13 mouse cellular contexts compared by ENCODE assay signal in genomic region chr15:79065086-79065770, GRCm38 (mm10). TPM values are rescaled to one million over a fixed set of nuclear protein-coding genes. Genes with fewer than 3 reads are reported as not detected.
A peak's percentile ranks its signal among the peaks of the same experiment; 100 is the strongest.
DNase-seq lines count a peak whose midpoint lies in the region; ATAC-seq and TF ChIP-seq lines count a peak whose summit lies in the region.
"Had no signal": no experiment of that assay in that cellular context is flagged by ENCODE, and none has a peak within 500 bp of the region (broad histone marks: within the 10 kb centered on the region; RNA-seq: fewer than 3 reads in every experiment).

No protein-coding gene starts in this region.

- no peak for ATAC-seq in heart, embryonic 13.5 days (ENCODE audit: extremely low read depth, insufficient number of reproducible peaks, low FRiP score, low TSS enrichment)
- no peak for ATAC-seq in liver, embryonic 15.5 days (ENCODE audit: insufficient read depth)
- ATAC-seq in stomach, embryonic 14.5 days (ENCODE audit: insufficient number of reproducible peaks, insufficient read depth, low FRiP score, low read depth) = no peak
- no peak for ATAC-seq in hindbrain, postnatal 0 days
- no peak for ATAC-seq in cerebellum, adult (ENCODE audit: insufficient number of reproducible peaks, low FRiP score, low TSS enrichment)
- ATAC-seq: CD4-positive, CD25-positive, alpha-beta regulatory T cell, adult 4 months had no signal

- DNase-seq in heart, postnatal 25 days (ENCODE audit: low spot score) = no peak
- no peak for DNase-seq in liver
- no peak for DNase-seq in embryonic facial prominence, embryonic 10.5 days (ENCODE audit: low spot score)
- no peak for DNase-seq in hindbrain, postnatal 0 days (ENCODE audit: low spot score)
- DNase-seq: cerebellum, adult 2 months had no signal

- no peak for TF ChIP-seq CTCF in hindbrain, postnatal 0 days (IDR thresholded peaks at IDR 0.05; ENCODE audit: low read depth)

- H3K9me3 ChIP-seq in heart, embryonic 13.5 days = no peaks in the 10 kb centered on the region
- no peaks in the 10 kb centered on the region for H3K9me3 ChIP-seq in liver, embryonic 15.5 days (replicated peaks)
- no peaks in the 10 kb centered on the region for H3K9me3 ChIP-seq in embryonic facial prominence, embryonic 10.5 days
- H3K9me3 ChIP-seq in stomach, embryonic 14.5 days (ENCODE audit: control insufficient read depth, low read depth, low read length) = no peaks in the 10 kb centered on the region
- H3K9me3 ChIP-seq in hindbrain, postnatal 0 days (ENCODE audit: low read length) = no peaks in the 10 kb centered on the region
- H3K9me3 ChIP-seq: embryonic facial prominence, embryonic 13.5 days had no signal

- H3K4me1 ChIP-seq in heart, embryonic 13.5 days = peaks cover 34% of the 10 kb centered on the region
- peaks cover 83% of the 10 kb centered on the region for H3K4me1 ChIP-seq in liver, embryonic 15.5 days (replicated peaks)
- peaks cover 44% of the 10 kb centered on the region for H3K4me1 ChIP-seq in embryonic facial prominence, embryonic 10.5 days
- 0 out of 2 replicates have a peak, but pooled peaks cover 9% of the 10 kb centered on the region for H3K4me1 ChIP-seq in stomach, embryonic 14.5 days (ENCODE audit: control insufficient read depth, insufficient read depth, low read length)
- 0 out of 2 replicates have a peak, but pooled peaks cover 2% of the 10 kb centered on the region for H3K4me1 ChIP-seq in hindbrain, postnatal 0 days (ENCODE audit: insufficient read depth, low read length)

- H3K4me2 ChIP-seq in heart, embryonic 13.5 days = no peak overlapping the region
- no peak overlapping the region for H3K4me2 ChIP-seq in liver, embryonic 15.5 days
- no peak overlapping the region for H3K4me2 ChIP-seq in stomach, embryonic 14.5 days (replicated peaks; ENCODE audit: low read depth, low read length)
- no peak overlapping the region for H3K4me2 ChIP-seq in hindbrain, postnatal 0 days (ENCODE audit: low read depth, low read length)
- H3K4me2 ChIP-seq: embryonic facial prominence, embryonic 13.5 days; heart, embryonic 11.5 days had no signal

- H3K9ac ChIP-seq in heart, embryonic 13.5 days = no peak overlapping the region
- no peak overlapping the region for H3K9ac ChIP-seq in liver, embryonic 15.5 days
- no peak overlapping the region for H3K9ac ChIP-seq in stomach, embryonic 14.5 days (replicated peaks; ENCODE audit: low read depth, low read length)
- H3K9ac ChIP-seq in hindbrain, postnatal 0 days (replicated peaks; ENCODE audit: low read length) = no peak overlapping the region
- H3K9ac ChIP-seq: embryonic facial prominence, embryonic 13.5 days had no signal

- 49% methylated on average over 8 of the region's 8 CpGs for WGBS in heart, embryonic 13.5 days
- WGBS in liver, embryonic 15.5 days (ENCODE audit: insufficient replicate concordance) = 68% methylated on average over 8 of the region's 8 CpGs
- 56% methylated on average over 8 of the region's 8 CpGs for WGBS in embryonic facial prominence, embryonic 10.5 days
- 26% methylated on average over 8 of the region's 8 CpGs for WGBS in stomach, embryonic 14.5 days
- 70% methylated on average over 8 of the region's 8 CpGs for WGBS in hindbrain, postnatal 0 days

- no peak overlapping the region for H3K4me3 ChIP-seq in heart, embryonic 13.5 days
- no peak overlapping the region for H3K4me3 ChIP-seq in liver, embryonic 15.5 days (replicated peaks)
- H3K4me3 ChIP-seq in embryonic facial prominence, embryonic 10.5 days = no peak overlapping the region
- no peak overlapping the region for H3K4me3 ChIP-seq in stomach, embryonic 14.5 days (ENCODE audit: low read depth, low read length)
- H3K4me3 ChIP-seq in hindbrain, postnatal 0 days (ENCODE audit: low read length) = no peak overlapping the region
- H3K4me3 ChIP-seq: embryonic facial prominence, embryonic 13.5 days had no signal

- 0 out of 2 replicates have a peak overlapping the region, but pooled peaks have one; percentile 28 for H3K27ac ChIP-seq in heart, embryonic 13.5 days (replicated peaks)
- H3K27ac ChIP-seq in liver, embryonic 15.5 days (replicated peaks) = peak overlapping the region; percentile 24; the same call in 1 of the 2 replicates
- H3K27ac ChIP-seq in embryonic facial prominence, embryonic 10.5 days (replicated peaks) = 0 out of 2 replicates have a peak overlapping the region, but pooled peaks have one; percentile 19
- peak overlapping the region; percentile 80 for H3K27ac ChIP-seq in stomach, embryonic 14.5 days (ENCODE audit: low read length)
- H3K27ac ChIP-seq in hindbrain, postnatal 0 days = no peak overlapping the region
- H3K27ac ChIP-seq: embryonic facial prominence, embryonic 13.5 days had no signal

- H3K36me3 ChIP-seq in heart, embryonic 13.5 days = peaks cover 8% of the 10 kb centered on the region
- H3K36me3 ChIP-seq in liver, embryonic 15.5 days (replicated peaks) = peaks cover 10% of the 10 kb centered on the region
- H3K36me3 ChIP-seq in embryonic facial prominence, embryonic 10.5 days (replicated peaks) = peaks cover 10% of the 10 kb centered on the region
- peaks cover 5% of the 10 kb centered on the region; the same call in 1 of the 2 replicates for H3K36me3 ChIP-seq in stomach, embryonic 14.5 days (ENCODE audit: control insufficient read depth, insufficient read depth, low read length)
- peaks cover 4% of the 10 kb centered on the region; the same call in 1 of the 2 replicates for H3K36me3 ChIP-seq in hindbrain, postnatal 0 days (ENCODE audit: insufficient read depth, low read length)

- no peaks in the 10 kb centered on the region; the same call in 1 of the 2 replicates for H3K27me3 ChIP-seq in heart, embryonic 13.5 days (replicated peaks)
- H3K27me3 ChIP-seq in liver, embryonic 15.5 days = no peaks in the 10 kb centered on the region
- H3K27me3 ChIP-seq in embryonic facial prominence, embryonic 10.5 days (replicated peaks; ENCODE audit: low read depth, poor library complexity, severe bottlenecking) = no peaks in the 10 kb centered on the region
- no peaks in the 10 kb centered on the region for H3K27me3 ChIP-seq in stomach, embryonic 14.5 days (ENCODE audit: control insufficient read depth, insufficient read depth, low read length)
- no peaks in the 10 kb centered on the region for H3K27me3 ChIP-seq in hindbrain, postnatal 0 days (ENCODE audit: insufficient read depth, low read length)
- H3K27me3 ChIP-seq: embryonic facial prominence, embryonic 13.5 days had no signal

- intact Hi-C loops in heart, postnatal 25 days (cut with DNase I) = loop anchor here (5.0 kb wide), 1 partner anchor 163 kb away; no protein-coding TSS in a partner anchor

RNA-seq across cellular contexts. Expression of gene Ankrd54, which starts 2.5 kb away (rescaled TPM):
- 23.9 and 25.4 TPM in 2 replicates for polyA plus RNA-seq in heart, embryonic 13.5 days (2015; fragmentation: Nextera tagmentation; extraction: Ambion mirVana)
- 1 to 10 TPM; 7.4 to 7.5 TPM for total RNA-seq in heart, postnatal 25 days (2021)
- 47.9 and 55.1 TPM in 2 replicates for polyA plus RNA-seq in liver, embryonic 15.5 days (2015; fragmentation: Nextera tagmentation; extraction: Ambion mirVana)
- polyA plus RNA-seq in embryonic facial prominence, embryonic 10.5 days (2016; fragmentation: Nextera tagmentation; extraction: Ambion mirVana) = 57.7 and 61.8 TPM in 2 replicates
- polyA plus RNA-seq in stomach, embryonic 14.5 days (2014; fragmentation: Nextera tagmentation; extraction: Ambion mirVana) = 42.7 and 44.1 TPM in 2 replicates
- total RNA-seq in hindbrain, postnatal 0 days (2014; rRNA removed) = 60.4 and 62.5 TPM in 2 replicates
- polyA plus RNA-seq in hindbrain, postnatal 0 days (2015; fragmentation: Nextera tagmentation; extraction: Ambion mirVana) = 36.7 and 42.4 TPM in 2 replicates

RNA-seq across cellular contexts. Expression of gene Eif3l, which starts 9.8 kb away (rescaled TPM):
- 154 and 160 TPM in 2 replicates for polyA plus RNA-seq in heart, embryonic 13.5 days (2015; fragmentation: Nextera tagmentation; extraction: Ambion mirVana)
- total RNA-seq in heart, postnatal 25 days (2021) = 10 to 100 TPM; 68.9 to 71.5 TPM
- polyA plus RNA-seq in liver, embryonic 15.5 days (2015; fragmentation: Nextera tagmentation; extraction: Ambion mirVana) = 116 and 117 TPM in 2 replicates
- 280 and 287 TPM in 2 replicates for polyA plus RNA-seq in embryonic facial prominence, embryonic 10.5 days (2016; fragmentation: Nextera tagmentation; extraction: Ambion mirVana)
- polyA plus RNA-seq in stomach, embryonic 14.5 days (2014; fragmentation: Nextera tagmentation; extraction: Ambion mirVana) = 218 and 224 TPM in 2 replicates
- 221 and 229 TPM in 2 replicates for total RNA-seq in hindbrain, postnatal 0 days (2014; rRNA removed)
- 163 and 164 TPM in 2 replicates for polyA plus RNA-seq in hindbrain, postnatal 0 days (2015; fragmentation: Nextera tagmentation; extraction: Ambion mirVana)

RNA-seq across cellular contexts. Expression of gene Galr3, which starts 23.5 kb away (rescaled TPM):
- polyA plus RNA-seq in heart, embryonic 13.5 days (2015; fragmentation: Nextera tagmentation; extraction: Ambion mirVana) = not detected in 2 replicates
- not detected for total RNA-seq in heart, postnatal 25 days (2021)
- 0.17 TPM in 1 of 2 replicates, not detected in the other for polyA plus RNA-seq in liver, embryonic 15.5 days (2015; fragmentation: Nextera tagmentation; extraction: Ambion mirVana)
- polyA plus RNA-seq in embryonic facial prominence, embryonic 10.5 days (2016; fragmentation: Nextera tagmentation; extraction: Ambion mirVana) = not detected in 2 replicates
- polyA plus RNA-seq in stomach, embryonic 14.5 days (2014; fragmentation: Nextera tagmentation; extraction: Ambion mirVana) = 0.30 and 0.39 TPM in 2 replicates
- 0.47 and 1.2 TPM in 2 replicates for total RNA-seq in hindbrain, postnatal 0 days (2014; rRNA removed)
- polyA plus RNA-seq in hindbrain, postnatal 0 days (2015; fragmentation: Nextera tagmentation; extraction: Ambion mirVana) = 0.20 and 0.25 TPM in 2 replicates
- total RNA-seq: monocyte, adult 5-6 weeks had no signal
- polyA plus RNA-seq: CD4-positive, CD25-positive, alpha-beta regulatory T cell, adult 4 months; embryonic facial prominence, embryonic 13.5 days; heart, embryonic 11.5 days had no signal

RNA-seq across cellular contexts. Expression of gene H1f0, which starts 37.0 kb away (rescaled TPM):
- polyA plus RNA-seq in heart, embryonic 13.5 days (2015; fragmentation: Nextera tagmentation; extraction: Ambion mirVana) = 237 and 238 TPM in 2 replicates
- 10 to 100 TPM; 95.9 to 98.4 TPM for total RNA-seq in heart, postnatal 25 days (2021)
- polyA plus RNA-seq in liver, embryonic 15.5 days (2015; fragmentation: Nextera tagmentation; extraction: Ambion mirVana) = 118 and 121 TPM in 2 replicates
- polyA plus RNA-seq in embryonic facial prominence, embryonic 10.5 days (2016; fragmentation: Nextera tagmentation; extraction: Ambion mirVana) = 371 and 392 TPM in 2 replicates
- 160 and 175 TPM in 2 replicates for polyA plus RNA-seq in stomach, embryonic 14.5 days (2014; fragmentation: Nextera tagmentation; extraction: Ambion mirVana)
- total RNA-seq in hindbrain, postnatal 0 days (2014; rRNA removed) = 211 and 233 TPM in 2 replicates
- polyA plus RNA-seq in hindbrain, postnatal 0 days (2015; fragmentation: Nextera tagmentation; extraction: Ambion mirVana) = 259 and 272 TPM in 2 replicates

RNA-seq across cellular contexts. Expression of gene Micall1, which starts 43.5 kb away (rescaled TPM):
- polyA plus RNA-seq in heart, embryonic 13.5 days (2015; fragmentation: Nextera tagmentation; extraction: Ambion mirVana) = 15.4 and 15.6 TPM in 2 replicates
- total RNA-seq in heart, postnatal 25 days (2021) = 10 to 100 TPM; 51.9 to 57.7 TPM
- 0.86 and 1.3 TPM in 2 replicates for polyA plus RNA-seq in liver, embryonic 15.5 days (2015; fragmentation: Nextera tagmentation; extraction: Ambion mirVana)
- 7.3 and 7.4 TPM in 2 replicates for polyA plus RNA-seq in embryonic facial prominence, embryonic 10.5 days (2016; fragmentation: Nextera tagmentation; extraction: Ambion mirVana)
- 12.1 and 12.5 TPM in 2 replicates for polyA plus RNA-seq in stomach, embryonic 14.5 days (2014; fragmentation: Nextera tagmentation; extraction: Ambion mirVana)
- total RNA-seq in hindbrain, postnatal 0 days (2014; rRNA removed) = 28.1 and 36.4 TPM in 2 replicates
- 8.0 and 9.5 TPM in 2 replicates for polyA plus RNA-seq in hindbrain, postnatal 0 days (2015; fragmentation: Nextera tagmentation; extraction: Ambion mirVana)
